Mouse (Mus musculus) megakaryocyte, adult 5-6 weeks (primary cell): Measurements from ENCODE around the gene Fam71b. TPM values are rescaled to one million over a fixed set of nuclear protein-coding genes. Genes with fewer than 3 reads are reported as not detected.
"Not testable (repeated sequence)": the region's sequence is repeated elsewhere in the genome, so short reads cannot be mapped to it uniquely, and the experiment has no call there.

Experiments used
- ATAC-seq: 2 replicates; pipeline ENCODE4 v1.8.0; 2016; ENCODE audit warnings: mild to moderate bottlenecking, inconsistent platforms; ENCODE audit not compliant: poor library complexity, severe bottlenecking
- total RNA-seq, 2 experiments: library from RNA; stranded (forward) in 1 of 2; stranded (reverse) in 1 of 2; fragments of 153-499, 151-499 nt in 1 of 2; fragments of 221-1000, 200-1000 nt in 1 of 2; gene quantifications; 2 replicates each; pipeline versions ENCODE4 v1.2.3 to v1.2.4; 2015 to 2017

The Fam71b gene
- total RNA-seq, 2 experiments from 2014 or later = 0.33 TPM; not detected in 1

GRCm38 (mm10) chr11:46421086-46421888 is 24.9 kb downstream of the Fam71b start:
- ATAC-seq = peak; percentile 47

GRCm38 (mm10) chr11:46428131-46428530 is 31.8 kb downstream of the Fam71b start:
- not testable (repeated sequence) for ATAC-seq

- ATAC-seq = no peak
Measured at GRCm38 (mm10) chr11:46430123-46430522, 33.8 kb downstream of the Fam71b start.

GRCm38 (mm10) chr11:46431129-46431528 is 34.8 kb downstream of the Fam71b start:
- ATAC-seq = peak; percentile 97

- no peak for ATAC-seq
Measured at GRCm38 (mm10) chr11:46435363-46435762, 39.0 kb downstream of the Fam71b start.

- peak; percentile 99 for ATAC-seq
Measured at GRCm38 (mm10) chr11:46436760-46437458, 40.5 kb downstream of the Fam71b start, which contains the start of gene Med7. TSS of gene Med7 (plus strand) at chr11:46436925.

GRCm38 (mm10) chr11:46437459-46438000 is 41.2 kb downstream of the Fam71b start:
- ATAC-seq = peak; percentile 51

- no peak for ATAC-seq
Measured at GRCm38 (mm10) chr11:46439005-46439543, 42.7 kb downstream of the Fam71b start.

GRCm38 (mm10) chr11:46441774-46442173 is 45.4 kb downstream of the Fam71b start:
- no peak for ATAC-seq

GRCm38 (mm10) chr11:46443152-46443551 is 46.8 kb downstream of the Fam71b start:
- ATAC-seq = peak; percentile 75

GRCm38 (mm10) chr11:46443979-46444378 is 47.6 kb downstream of the Fam71b start:
- ATAC-seq = no peak

GRCm38 (mm10) chr11:46446150-46446549 is 49.8 kb downstream of the Fam71b start:
- ATAC-seq = no peak

GRCm38 (mm10) chr11:46447644-46448484 is 51.5 kb downstream of the Fam71b start:
- ATAC-seq = peak; percentile 77

- peak; percentile 49 for ATAC-seq
Measured at GRCm38 (mm10) chr11:46449461-46450080, 53.2 kb downstream of the Fam71b start.

- ATAC-seq = peak; percentile 88
Measured at GRCm38 (mm10) chr11:46454453-46455045, 58.2 kb downstream of the Fam71b start, which contains the start of gene Havcr2. TSS of gene Havcr2 (plus strand) at chr11:46454935.
